Mouse (Mus musculus): ENCODE measurements around the gene Nhlrc3.

DNA sequence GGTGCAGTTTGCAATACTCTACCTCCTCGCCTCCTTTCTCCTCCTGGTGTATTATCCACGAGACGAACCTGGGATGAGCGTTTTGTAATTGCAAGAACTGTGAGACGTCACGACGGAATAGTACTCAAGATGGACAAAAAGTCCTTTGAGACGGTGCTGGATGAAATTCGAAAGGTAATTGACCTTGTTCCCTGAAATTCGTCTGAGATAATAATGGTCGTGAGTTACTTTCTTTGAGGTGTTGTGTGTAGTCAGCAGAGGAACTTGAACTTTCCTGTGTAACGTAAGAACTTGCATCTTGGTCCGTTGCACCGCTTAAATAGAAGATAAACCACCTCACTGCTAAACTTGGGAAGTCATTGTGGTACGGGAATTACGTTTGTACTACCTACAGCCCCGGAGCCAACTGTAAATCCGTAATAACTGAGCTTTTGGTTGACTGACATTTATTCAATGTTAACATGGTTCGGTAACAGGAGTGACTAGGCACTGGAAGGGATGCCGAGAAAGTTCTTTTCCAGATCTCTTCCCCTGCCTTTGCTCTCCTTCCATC lies 1.1 kb upstream of the Nhlrc3 start:
- TF ChIP-seq CTCF (IDR thresholded peaks at IDR 0.05) (no peak), POLR2A (IDR thresholded peaks at IDR 0.05; ENCODE audit: insufficient read depth, low read depth, low read length) (no peak)

All from heart, adult 2 months (tissue).